Mouse (Mus musculus) stomach, postnatal 0 days (tissue): ENCODE results near the gene Vps52. TPM values are rescaled to one million over a fixed set of nuclear protein-coding genes. Genes with fewer than 3 reads are reported as not detected.

Source experiments
- ATAC-seq: fragments of 200-750 bp; cut with Nextera tagmentation; 2 replicates; pipeline ENCODE4 v1.8.0; 2017; ENCODE audit not compliant: low FRiP score, low TSS enrichment
- DNase-seq: peaks from one replicate; pipeline ENCODE4 v3.0.0-alpha.2; 2016; ENCODE audit warnings: low spot score
- H3K27ac ChIP-seq: fragments of 300-500 bp; sonication (generic); replicated peaks from 2 replicates; pipeline ENCODE4 v1.5.1; 2014; ENCODE audit warnings: mild to moderate bottlenecking, control low read depth
- H3K27me3 ChIP-seq: fragments of 300-500 bp; sonication (generic); 2 replicates; pipeline ENCODE4 v1.6.1; 2014; ENCODE audit warnings: low read length; ENCODE audit not compliant: control insufficient read depth, insufficient read depth
- H3K36me3 ChIP-seq: fragments of 300-500 bp; sonication (generic); 2 replicates; pipeline ENCODE4 v1.6.1; 2014; ENCODE audit warnings: low read length, mixed read lengths; ENCODE audit not compliant: control insufficient read depth, insufficient read depth
- H3K4me1 ChIP-seq: fragments of 300-500 bp; sonication (generic); replicated peaks from 2 replicates; pipeline ENCODE4 v1.6.1; 2014; ENCODE audit warnings: antibody characterized with exemption; ENCODE audit not compliant: control insufficient read depth, insufficient read depth
- H3K4me2 ChIP-seq: fragments of 300-500 bp; sonication (generic); replicated peaks from 2 replicates; pipeline ENCODE4 v1.6.1; 2014; ENCODE audit warnings: low read depth, mild to moderate bottlenecking, control low read depth, moderate library complexity
- H3K4me3 ChIP-seq: fragments of 300-500 bp; sonication (generic); 2 replicates; pipeline ENCODE4 v1.5.1; 2014; ENCODE audit warnings: low read depth, low read length, control low read depth
- H3K9ac ChIP-seq: fragments of 300-500 bp; sonication (generic); 2 replicates; pipeline ENCODE4 v1.6.1; 2014; ENCODE audit warnings: mild to moderate bottlenecking, low read length, control low read depth, mixed read lengths
- H3K9me3 ChIP-seq: fragments of 300-500 bp; sonication (generic); 2 replicates; pipeline ENCODE4 v1.6.1; 2016; ENCODE audit warnings: low read length; ENCODE audit not compliant: control insufficient read depth
- CTCF ChIP-seq: IDR thresholded peaks from 2 replicates; pipeline ENCODE4 v1.5.1; 2016; ENCODE audit warnings: antibody characterized with exemption, low read depth, mild to moderate bottlenecking, moderate library complexity
- EP300 ChIP-seq: optimal IDR thresholded peaks from 2 replicates; pipeline ENCODE3; 2016; ENCODE audit warnings: antibody characterized with exemption
- WGBS: fragments of 180-500 bp; shearing (Covaris S2); extraction: QIAGEN DNeasy Blood & Tissue Kit; methylation state at CpG from one replicate; pipeline ENCODE4 v1.1.7; 2014; 5-methylcytosine and 5-hydroxymethylcytosine counted together
- polyA plus RNA-seq: library from polyadenylated mRNA; unstranded; fragments of >200 nt; fragmentation: Nextera tagmentation; extraction: Ambion mirVana; gene quantifications from 2 replicates; pipeline ENCODE4 v1.2.1, GENCODE M21; 2015

Gene Vps52
- polyA plus RNA-seq, 1 experiment from 2014 or later: 24.7 TPM

DNA sequence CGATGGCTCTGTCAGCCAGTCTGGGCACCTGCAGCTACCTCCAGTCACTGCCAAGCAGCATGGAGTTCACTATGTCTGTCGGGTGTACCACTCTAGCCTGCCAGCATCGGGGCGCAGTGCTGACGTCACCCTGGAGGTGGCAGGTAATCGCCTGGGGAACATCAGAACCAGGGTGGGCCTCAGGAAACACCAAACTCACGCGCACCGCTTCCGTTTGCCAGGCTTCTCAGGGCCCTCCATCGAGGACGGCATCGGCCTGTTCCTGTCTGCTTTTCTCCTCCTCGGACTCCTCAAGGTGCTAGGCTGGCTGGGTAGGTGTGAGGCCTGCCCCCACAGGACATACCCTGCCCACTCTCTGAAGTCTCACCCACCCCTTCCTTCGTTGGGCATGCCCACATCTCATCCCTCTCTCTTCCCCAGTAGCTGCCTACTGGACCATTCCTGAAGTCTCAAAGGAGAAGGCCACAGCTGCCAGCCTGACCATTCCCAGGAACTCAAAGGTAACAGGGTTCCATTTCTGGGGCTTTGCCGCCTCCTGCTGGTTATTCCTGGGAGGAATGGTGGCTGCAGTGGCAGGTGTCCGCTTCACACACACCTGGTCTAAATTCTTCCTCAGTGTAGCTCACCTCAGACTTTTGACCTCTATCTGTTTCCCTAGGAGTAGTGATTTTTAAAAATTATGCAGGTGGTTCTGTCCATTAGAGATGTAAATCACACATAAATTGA is 29.2 kb upstream of the Vps52 start:
- H3K4me1 ChIP-seq: 0 out of 2 replicates have a peak, but pooled peaks cover 3% of the 10 kb centered on the region
- H3K4me3 ChIP-seq: no peak overlapping the region
- DNase-seq (peak; percentile 77), ATAC-seq (no peak)
- H3K4me2 ChIP-seq: no peak overlapping the region
- H3K36me3 ChIP-seq: peaks cover 9% of the 10 kb centered on the region; the same call in 1 of the 2 replicates
- H3K27me3 ChIP-seq: no peaks in the 10 kb centered on the region
- no peak overlapping the region for H3K27ac ChIP-seq
- no peaks in the 10 kb centered on the region for H3K9me3 ChIP-seq
- TF ChIP-seq EP300 (no peak), CTCF (peak; percentile 70)
- 72% methylated on average over 17 of the region's 17 CpGs for WGBS
- H3K9ac ChIP-seq: no peak overlapping the region

DNA sequence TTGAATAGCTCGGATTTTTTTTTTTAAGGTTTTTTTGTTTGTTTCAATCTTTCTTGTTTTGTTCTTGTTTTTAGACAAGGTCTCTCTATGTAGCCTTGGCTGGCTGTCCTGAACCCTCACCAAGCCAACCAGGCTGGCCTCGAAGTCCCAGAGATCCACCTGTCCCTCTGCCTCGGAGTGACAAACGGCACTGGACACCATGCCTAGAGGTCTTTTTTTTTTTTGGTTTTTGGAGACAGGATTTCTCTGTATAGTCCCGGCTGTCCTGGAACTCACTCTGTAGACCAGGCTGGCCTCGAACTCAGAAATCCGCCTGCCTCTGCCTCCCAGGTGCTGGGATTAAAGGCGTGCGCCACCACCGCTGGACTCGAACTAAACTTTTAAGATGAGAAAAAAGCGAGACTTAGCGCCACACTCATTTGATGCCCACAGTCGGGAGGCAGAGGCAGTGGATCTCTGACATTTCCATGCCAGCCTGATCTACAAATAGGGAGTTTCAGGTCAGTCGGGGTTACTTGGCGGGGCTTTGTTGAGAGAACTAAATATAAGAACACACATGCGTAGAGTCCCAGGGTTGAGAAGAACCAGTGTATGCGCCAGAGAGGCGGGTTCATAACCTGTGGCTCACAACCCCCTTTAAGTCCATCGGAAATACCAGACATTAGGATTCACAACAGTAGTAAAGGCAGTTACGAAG is 27.2 kb upstream of the Vps52 start:
- TF ChIP-seq EP300 (no peak), CTCF (no peak)
- no peak for ATAC-seq
- Histone ChIP-seq H3K4me3 (peak overlapping the region; percentile 84), H3K9me3 (no peaks in the 10 kb centered on the region), H3K36me3 (peaks cover 12% of the 10 kb centered on the region), H3K9ac (peak overlapping the region; percentile 82; the same call in 1 of the 2 replicates), H3K4me2 (peak overlapping the region; percentile 100), H3K27ac (no peak overlapping the region), H3K27me3 (no peaks in the 10 kb centered on the region), H3K4me1 (0 out of 2 replicates have a peak, but pooled peaks cover 3% of the 10 kb centered on the region)
- no peak for DNase-seq
- whole genome bisulfite sequencing: 58% methylated on average over 21 of the region's 21 CpGs

DNA sequence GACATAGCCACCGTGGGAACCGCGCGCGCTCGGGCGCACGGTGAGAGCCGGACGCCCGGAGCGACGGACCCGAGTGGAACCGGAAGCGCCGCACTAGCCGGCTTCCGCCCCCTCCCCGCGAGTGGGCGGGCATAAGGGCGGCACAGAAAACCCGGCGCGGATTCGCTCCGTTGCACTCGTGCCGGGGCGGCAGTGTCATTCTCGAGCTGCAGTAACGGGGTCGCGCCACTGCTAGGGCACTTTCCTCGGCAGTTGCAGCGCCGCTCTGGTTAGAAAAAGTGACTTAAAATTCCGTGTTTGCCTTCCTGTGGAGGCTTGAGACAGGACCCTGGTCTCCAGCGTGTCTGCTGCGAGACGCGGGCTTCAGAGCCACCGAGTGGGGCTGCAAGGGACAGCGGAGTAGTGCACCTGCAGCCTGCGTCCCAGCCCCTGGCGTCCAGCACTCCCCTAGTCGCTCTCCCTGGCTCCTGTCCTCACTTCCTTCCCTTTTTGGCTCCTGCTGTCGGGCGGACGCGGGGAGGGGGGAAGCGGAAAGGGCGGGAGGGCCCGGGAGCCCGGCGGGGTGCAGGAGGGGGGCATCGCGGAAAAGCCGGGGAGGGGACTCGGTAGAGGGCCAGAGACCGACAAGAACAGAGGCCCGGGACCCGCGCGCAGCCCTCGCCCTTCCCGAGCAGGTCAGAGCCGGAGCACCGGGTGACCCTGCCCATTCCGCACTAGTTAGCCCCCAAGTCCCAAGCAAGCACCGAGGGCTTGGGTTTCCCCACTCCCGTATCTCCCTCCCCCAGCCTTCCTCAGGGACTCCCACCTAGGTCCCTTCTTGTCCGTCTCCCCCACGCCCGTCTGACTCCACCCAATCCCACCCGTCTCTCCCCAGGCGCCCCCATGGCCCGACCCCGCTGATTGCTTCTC is 26.0 kb upstream of the Vps52 start, which contains the start of gene Rgl2:
Rgl2 (plus strand) TSS at position 173 of the 909 bp plus-strand sequence.
- Histone ChIP-seq H3K9me3 (no peaks in the 10 kb centered on the region), H3K27me3 (no peaks in the 10 kb centered on the region), H3K27ac (peak within 1 kb of the TSS; percentile 93), H3K36me3 (peaks cover 12% of the 10 kb centered on the region), H3K4me2 (peak within 1 kb of the TSS; percentile 100), H3K9ac (peak within 1 kb of the TSS; percentile 82), H3K4me3 (peak within 1 kb of the TSS; percentile 84), H3K4me1 (0 out of 2 replicates have a peak, but pooled peaks cover 3% of the 10 kb centered on the region)
- peak; percentile 48 for TF ChIP-seq EP300
- TF ChIP-seq CTCF: peak; percentile 51
- WGBS: under 1% methylated on average over 65 of the region's 80 CpGs
- DNase-seq (peak; percentile 95), ATAC-seq (peak; percentile 87)

DNA sequence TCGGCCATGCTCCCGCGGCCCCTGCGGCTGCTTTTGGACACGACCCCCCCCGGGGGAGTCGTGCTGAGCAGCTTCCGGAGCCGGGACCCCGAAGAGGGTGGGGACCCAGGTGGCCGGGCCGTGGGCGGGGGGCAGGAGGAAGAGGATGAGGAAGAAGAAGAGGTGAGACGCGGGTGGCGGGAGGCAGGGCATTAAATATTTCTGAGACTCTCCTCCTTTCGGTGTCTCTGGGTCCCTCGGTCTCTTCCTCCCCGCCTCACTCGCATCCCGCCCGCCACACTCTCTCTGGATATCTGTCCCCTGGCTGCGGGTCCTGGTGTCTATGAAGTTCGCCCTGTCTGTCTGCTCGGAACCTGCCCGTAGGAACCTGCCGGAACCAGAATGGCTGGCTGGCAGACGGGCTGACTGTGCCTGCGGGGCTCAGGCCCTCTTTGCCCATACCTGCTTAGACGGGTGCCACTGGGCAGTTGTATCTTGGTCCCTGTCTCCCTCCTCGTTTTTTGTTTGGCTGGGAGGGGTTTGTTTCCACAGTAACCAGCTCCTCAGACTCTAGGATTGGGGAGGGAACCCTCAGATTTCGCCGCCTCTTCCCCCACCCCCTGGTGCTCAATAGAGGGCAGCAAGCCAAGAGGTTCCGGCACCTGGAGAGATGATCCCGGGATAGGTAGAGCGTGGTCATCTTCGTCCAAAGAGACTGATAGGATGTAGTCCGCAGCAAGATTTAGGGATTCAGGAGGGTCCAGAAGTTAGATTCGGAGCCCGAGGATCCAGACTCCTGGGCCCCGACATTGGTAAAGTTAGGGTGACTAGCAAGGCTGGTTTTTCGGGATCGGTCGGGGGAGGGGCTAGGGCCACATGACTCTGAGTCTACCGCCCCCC is 25.1 kb upstream of the Vps52 start:
- 0 out of 2 replicates have a peak, but pooled peaks have one; percentile 15 for ATAC-seq
- peak overlapping the region; percentile 82 for H3K9ac ChIP-seq
- H3K4me2 ChIP-seq: peak overlapping the region; percentile 100
- peaks cover 8% of the 10 kb centered on the region for H3K36me3 ChIP-seq
- peak; percentile 20 for TF ChIP-seq CTCF
- TF ChIP-seq EP300: no peak
- H3K4me1 ChIP-seq: 0 out of 2 replicates have a peak, but pooled peaks cover 3% of the 10 kb centered on the region
- H3K27me3 ChIP-seq: no peaks in the 10 kb centered on the region
- WGBS: 0% methylated on average over 40 of the region's 45 CpGs
- peak; percentile 60 for DNase-seq
- peak overlapping the region; percentile 84 for H3K4me3 ChIP-seq
- peak overlapping the region; percentile 93 for H3K27ac ChIP-seq
- H3K9me3 ChIP-seq: no peaks in the 10 kb centered on the region
